Mouse (Mus musculus): ENCODE measurements around the gene Fkbp15.

The Fkbp15 gene

GRCm38 (mm10) chr4:62313641-62314211, 46.6 kb downstream of the Fkbp15 start:
- DNase-seq: no peak

DNA sequence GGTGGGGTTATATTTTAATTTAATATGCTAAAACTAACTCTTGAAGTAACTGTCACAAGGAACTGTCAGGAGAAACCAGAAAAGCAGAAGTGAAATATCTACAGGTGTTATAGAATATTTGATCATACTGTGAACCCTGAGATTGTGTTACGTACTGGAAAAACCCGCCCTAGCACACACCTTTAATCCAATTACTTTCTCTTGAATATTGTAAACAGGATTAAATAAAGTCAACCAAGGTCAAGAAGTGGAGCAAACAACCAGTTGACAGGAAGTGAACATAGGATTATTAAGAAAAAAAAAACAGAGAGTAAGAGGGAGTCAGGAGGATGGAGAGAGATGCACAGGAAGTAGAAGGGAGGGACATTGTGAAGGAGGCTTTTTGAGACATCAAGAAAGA, 47.5 kb downstream of the Fkbp15 start:
- DNase-seq: no peak

DNA sequence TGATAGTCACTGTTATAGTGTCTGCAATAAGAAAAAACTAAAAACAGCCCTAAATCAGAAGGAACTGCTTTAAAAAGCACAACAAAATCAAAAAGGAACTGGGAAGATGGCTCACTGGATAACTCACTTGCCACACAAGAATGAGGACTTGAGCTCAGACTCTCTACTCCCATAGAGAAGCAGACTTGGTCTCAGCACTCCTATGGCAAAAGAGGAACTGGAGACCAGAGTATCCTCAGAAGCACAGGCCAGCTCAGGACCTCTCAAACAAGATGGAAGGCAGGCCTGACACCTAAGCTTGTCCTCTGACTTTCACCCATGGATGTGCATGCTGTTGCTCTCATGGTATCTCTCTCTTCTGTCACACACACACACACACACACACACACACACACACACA, 51.9 kb downstream of the Fkbp15 start:
- DNase-seq: no peak

GRCm38 (mm10) chr4:62306840-62307239, 53.5 kb downstream of the Fkbp15 start:
- no peak for DNase-seq

DNA sequence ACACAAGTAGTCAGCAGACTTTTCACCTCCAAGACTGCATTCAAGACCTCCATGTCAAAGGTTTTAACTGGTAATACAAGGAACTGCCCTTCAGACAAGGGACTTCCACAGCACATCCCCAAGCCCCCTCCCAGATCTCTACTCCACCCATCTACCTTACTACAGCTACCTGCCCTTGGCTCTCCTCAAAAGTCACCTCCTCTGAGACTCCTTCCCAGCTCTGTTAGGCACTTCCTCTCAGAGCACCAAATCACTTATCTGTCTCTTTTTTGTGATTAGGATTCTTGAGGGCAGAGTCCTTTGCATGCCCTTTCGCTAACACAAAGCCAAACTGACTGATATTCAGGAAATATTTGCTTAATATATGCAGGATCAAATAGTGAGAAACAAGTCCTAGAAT, 54.0 kb downstream of the Fkbp15 start:
- DNase-seq: no peak

DNA sequence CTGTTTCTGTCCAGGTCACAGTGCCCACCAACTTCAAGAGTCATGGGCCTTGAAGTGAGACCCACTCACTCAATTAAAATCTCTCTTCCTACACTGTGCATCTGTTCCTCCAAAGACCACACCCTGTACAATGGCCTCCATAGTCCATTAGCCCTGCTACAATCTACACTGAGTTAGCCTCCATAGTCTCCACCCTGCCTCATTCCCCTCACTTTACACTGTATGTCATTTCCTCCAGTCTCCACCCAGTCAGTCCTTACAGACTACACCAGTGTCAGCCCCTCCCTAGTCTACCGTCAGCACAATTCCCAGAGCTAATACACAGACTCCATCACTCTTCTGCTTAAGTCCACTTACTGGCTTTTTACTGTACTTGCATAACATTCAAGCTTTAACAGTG, 57.1 kb downstream of the Fkbp15 start:
- DNase-seq: no peak

DNA sequence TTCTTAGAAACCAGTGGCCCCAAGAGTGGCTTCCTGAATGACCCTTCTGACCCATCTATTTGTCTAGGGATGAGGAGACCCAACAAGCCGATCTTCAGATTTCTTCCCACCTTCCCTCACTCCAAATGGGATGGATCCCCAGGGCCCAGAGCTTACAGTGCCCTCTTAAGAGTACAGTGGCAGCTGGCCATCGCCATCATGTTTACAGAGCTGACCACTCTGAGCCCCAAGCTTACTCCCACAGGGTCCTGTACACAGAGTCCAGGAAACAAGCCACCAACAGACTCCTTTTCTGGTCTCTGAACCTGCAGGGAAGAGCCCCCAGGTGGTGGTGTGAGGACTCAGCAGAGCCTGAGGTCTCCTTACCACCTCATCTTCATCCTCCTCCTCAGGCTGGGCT, 57.6 kb downstream of the Fkbp15 start:
- DNase-seq: no peak

GRCm38 (mm10) chr4:62300001-62300400, 60.3 kb downstream of the Fkbp15 start:
- no peak for DNase-seq

DNA sequence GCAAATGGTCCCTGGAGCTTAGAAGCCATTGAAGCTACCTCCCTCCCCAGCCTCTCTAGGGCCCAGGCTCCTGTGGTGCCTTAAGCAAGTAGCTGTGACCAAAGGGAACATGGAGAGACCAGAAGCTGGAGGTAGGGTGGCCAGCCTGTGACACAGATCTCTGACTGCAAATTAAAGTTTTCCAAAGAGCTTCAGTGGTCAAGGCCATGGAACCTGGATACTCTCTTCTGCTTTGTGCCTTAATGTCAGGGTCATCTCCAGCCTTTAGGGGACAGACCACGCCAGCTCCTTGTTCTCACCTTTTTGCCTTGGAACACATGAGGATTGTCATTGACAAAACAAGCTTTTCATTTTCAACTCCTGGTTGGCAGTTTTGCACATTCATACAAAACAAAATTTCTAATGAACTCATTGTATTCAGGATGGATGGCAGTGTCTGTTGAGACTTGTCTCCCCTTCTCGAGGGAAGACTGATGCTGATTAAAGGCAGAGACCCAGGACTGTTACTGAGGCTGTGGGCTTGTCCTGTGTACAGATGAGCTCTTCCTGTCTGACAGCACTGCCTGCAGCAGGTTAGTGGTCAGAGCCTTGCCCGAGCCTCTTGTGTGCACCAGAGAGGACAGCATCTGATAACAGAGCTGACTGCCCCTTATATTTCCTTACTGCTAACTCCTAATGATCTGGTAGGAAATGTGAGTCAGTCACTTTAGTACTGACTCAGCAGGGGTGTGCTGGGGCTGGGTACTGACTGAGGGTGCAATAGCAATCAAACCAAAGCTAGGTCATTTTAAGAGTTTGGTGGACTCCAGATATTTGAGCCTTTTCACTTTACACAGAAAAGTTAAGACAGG, 62.8 kb downstream of the Fkbp15 start:
- no peak for DNase-seq

DNA sequence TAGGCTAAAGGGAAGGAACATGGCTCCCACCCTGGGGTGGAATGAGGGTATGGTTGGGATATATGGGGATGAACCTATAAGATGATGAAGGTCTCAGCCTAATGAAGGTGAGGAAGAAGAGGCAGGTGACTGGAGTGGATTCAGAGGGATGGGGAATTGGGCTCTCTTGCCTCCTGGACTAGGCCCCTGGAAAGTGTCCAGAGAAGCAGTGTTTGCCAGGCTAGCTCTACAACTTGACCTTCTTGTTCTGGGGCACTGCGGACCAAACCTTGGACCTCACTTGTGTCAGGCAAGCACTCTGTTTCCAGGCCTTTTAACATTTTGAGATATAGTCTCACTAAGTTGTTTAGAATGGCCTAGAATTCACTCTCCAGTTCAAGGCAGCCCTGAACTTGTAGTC, 65.6 kb downstream of the Fkbp15 start:
- peak in 1 of 2 experiments; percentile 36 for DNase-seq

DNA sequence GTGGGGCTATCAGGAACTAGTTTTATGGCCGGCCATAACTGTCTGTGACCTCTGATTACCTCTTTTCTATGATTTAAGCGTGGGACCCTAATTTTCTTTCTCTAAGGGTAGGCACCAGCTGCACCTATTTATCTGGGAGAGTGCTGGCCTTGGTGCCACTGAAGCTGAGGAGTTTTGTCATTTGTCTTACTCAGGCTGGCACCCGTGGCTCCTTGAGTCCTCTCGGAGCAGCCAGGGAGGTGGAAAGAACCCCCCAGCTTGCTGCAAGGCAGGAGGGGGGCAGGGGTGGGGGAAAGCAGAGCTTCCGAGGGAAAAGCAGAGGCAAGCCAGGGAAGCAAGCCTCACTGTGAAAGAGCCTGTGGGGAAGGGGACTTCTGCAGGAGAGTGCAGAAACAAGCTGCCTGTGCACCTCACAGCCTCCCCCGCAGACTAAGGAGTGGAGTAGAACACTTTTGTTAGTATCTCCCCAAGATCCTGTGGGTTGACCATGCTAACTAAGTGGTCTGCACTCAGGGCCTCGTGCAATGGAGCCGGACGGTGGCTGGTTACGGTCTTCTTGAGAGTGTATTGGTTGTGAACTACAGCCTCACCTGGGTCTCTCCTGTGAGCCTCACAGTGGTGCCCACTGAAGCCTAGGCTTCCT, 67.0 kb downstream of the Fkbp15 start:
- DNase-seq: peak in 1 of 2 experiments; percentile 22

GRCm38 (mm10) chr4:62292461-62293180, 67.7 kb downstream of the Fkbp15 start:
- DNase-seq: peak in 1 of 2 experiments; percentile 15

GRCm38 (mm10) chr4:62290816-62291505, 69.4 kb downstream of the Fkbp15 start:
- no peak for DNase-seq

- no peak for DNase-seq
These were observed 71.1 kb downstream of the Fkbp15 start for GRCm38 (mm10) chr4:62289226-62289625.

DNA sequence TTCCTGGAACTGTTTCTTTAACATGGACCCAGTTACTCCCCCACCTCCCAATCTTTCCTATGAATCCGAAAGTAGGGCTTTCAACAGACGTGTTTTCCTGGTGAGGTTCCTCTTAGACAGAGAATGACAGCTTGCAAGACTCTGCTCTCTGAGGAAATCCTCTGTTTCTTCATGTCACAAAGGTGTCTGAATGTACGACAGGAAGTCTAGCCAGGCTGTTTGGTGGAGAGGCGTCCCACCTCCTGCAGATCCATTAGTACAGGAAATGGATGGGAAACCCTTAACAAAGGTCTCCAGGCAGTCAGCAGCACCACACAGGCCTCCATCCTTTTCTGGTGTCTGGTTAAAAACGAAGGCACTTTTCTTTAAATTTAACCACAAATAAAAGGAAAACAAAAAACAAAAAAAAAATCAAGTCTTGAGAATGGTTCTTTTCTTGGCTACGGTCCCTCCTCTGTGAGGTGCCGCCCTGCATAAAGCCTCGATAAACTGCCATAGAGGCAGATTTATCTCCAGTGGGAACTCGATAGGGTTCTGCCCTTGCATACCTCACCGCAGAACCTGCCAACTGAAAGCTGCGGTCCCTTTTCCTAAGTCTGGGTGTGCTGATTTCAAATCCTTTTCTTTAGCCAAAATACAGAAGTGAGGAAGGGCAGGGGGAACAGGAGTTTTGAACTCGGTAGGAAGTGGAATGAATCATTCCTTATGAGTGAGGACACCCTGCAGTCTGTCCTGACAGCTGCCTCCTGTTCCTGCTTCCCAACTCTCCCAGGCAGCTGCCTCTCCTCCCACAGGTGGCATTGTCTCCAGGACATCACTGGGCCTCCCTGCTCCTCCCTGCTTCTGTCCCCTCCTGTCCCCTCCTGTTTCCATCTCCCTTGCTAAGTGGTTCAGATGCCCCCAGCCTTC, 73.1 kb downstream of the Fkbp15 start:
- DNase-seq: peak; percentile 14 to 54

DNA sequence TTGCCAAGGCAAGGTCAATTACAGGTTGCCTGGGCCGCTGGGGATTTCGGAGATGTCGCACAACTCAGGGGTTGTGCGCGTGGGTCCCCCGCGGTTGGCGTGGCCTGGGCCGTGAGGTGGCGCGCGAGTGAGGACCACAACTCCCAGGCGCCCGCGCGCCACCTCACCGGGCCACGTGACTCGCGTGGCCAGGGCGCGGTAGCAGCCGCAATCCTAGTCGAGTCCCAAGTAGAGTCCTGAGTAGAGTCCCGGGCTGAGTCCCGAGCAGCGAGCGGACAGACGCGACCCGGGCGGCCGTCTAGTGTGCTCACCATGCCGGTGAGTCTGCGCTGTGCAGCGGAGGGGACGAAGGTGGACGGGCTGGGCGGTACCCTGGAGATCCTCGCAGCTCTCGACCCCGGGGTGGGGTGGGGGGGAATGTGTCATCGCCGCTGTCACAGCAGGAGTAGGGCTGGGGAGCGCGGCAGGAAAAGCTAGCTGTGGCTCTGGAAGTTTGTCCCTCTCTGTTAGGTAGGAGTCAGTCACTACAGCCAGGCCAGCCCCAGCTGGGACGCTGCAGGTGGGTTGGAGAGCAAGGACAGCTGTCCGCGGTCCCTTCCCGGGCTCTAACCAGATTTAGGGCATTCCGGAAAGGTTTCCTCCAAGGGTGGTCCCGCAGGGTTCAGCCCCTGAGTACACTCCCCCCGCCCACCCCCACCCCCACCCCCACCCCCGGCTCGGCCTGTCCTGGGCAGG, 73.9 kb downstream of the Fkbp15 start:
- DNase-seq: peak; percentile 83 to 88

DNA sequence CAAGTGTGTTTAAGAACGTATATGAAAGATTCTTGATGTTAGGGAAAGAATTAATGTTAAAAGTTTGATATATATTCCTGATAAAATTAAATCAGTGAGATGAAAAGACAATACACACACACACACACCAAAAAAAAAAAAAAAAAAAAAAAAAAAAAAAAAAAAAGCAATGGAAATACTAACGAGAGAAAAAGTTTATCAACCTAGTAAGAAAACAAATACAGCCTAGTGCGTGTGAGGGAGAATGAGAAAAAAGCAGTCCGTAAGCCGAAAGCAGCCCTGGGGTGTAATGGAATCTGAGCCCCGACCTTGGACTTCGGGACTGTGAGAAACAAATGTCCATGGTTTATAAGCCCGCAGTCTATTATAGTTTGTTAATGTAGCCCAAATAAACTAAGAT, 74.8 kb downstream of the Fkbp15 start:
- DNase-seq: peak in 1 of 2 experiments; percentile 9

- peak in 1 of 2 experiments; percentile 0 for DNase-seq
These were observed 77.4 kb downstream of the Fkbp15 start for GRCm38 (mm10) chr4:62282969-62283368.

DNA sequence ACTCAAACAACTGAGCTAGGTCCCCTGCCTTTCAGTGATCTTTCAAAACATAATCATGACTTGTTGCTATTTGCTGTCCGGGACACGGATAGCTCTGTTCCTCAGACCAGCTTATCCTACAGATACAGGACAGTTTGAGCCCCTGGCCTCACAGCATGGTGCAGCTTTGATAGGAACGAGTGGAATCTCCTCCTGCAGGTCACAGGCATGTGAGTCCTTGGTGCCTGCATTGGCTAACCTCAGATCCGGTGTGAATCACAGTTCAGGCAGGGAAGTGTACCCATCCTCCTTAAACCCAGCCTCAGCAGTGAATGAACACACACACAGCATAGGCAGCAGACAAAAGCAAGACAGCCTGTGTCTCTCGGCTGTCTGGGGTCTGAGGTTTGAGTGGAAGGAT, 79.0 kb downstream of the Fkbp15 start:
- peak in 1 of 2 experiments; percentile 16 for DNase-seq

DNA sequence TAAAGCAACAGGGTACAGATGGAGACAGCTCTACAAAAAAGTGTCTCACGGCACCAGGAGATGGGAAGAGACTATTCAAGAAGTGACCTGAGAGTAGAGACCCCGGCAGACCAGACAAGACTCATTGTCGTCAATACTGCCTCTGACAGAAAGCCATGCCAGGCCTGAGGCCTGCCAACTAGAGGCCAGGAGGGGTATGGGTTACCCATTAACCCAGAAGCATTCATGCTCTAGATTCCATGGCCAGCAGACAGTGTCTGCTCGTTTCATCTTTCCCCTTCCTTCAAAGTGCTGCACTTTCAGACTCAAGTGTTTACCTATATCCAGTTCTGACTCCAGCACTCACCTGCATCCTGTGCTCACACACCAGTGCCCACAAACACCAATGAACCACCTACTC, 82.3 kb downstream of the Fkbp15 start:
- DNase-seq: peak; percentile 46 to 57

- DNase-seq: no peak
These were observed 83.1 kb downstream of the Fkbp15 start for GRCm38 (mm10) chr4:62277222-62277621.
